Mouse (Mus musculus) erythroblast, embryonic 14.5 days (primary cell): ENCODE results near the gene Prepl.

Experiments
- GATA1 ChIP-seq: IDR thresholded peaks from 2 replicates; pipeline ENCODE4 v1.6.1; 2012; ENCODE audit warnings: low read length, inconsistent platforms, mixed read lengths
- TAL1 ChIP-seq: IDR thresholded peaks from 3 replicates; pipeline ENCODE4 v1.6.1; 2012; ENCODE audit warnings: low read length, inconsistent platforms, mixed read lengths

DNA sequence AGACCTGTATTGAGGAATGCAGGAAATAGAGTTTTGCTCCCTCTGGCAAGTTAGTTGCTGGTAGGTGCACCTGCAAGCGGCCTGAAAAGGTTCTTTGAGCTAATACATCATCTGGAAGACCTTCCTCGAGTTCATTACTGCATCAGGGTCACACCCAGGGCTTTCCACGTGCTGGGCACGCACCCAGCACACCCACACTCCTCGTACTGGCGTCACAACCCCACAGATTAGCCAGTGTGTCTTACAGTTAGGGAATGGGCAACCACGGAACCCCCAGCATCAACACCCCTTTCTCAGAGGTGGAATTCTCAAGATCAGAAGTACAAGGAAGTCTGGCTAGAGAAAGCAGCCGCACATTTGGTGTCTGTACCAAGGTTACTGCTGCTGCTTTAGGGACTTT lies 65.8 kb downstream of the Prepl start:
- TF ChIP-seq GATA1 (no peak), TAL1 (no peak)
